Mouse (Mus musculus) stomach, postnatal 0 days (tissue): ENCODE results near the gene Fam13c. TPM values are rescaled to one million over a fixed set of nuclear protein-coding genes. Genes with fewer than 3 reads are reported as not detected.
"Not testable (repeated sequence)": the region's sequence is repeated elsewhere in the genome, so short reads cannot be mapped to it uniquely, and the experiment has no call there.

ENCODE experiments used
- ATAC-seq: fragments of 200-750 bp; cut with Nextera tagmentation; 2 replicates; pipeline ENCODE4 v1.8.0; 2017; ENCODE audit not compliant: low FRiP score, low TSS enrichment
- DNase-seq: peaks from one replicate; pipeline ENCODE4 v3.0.0-alpha.2; 2016; ENCODE audit warnings: low spot score
- H3K27ac ChIP-seq: fragments of 300-500 bp; sonication (generic); replicated peaks from 2 replicates; pipeline ENCODE4 v1.5.1; 2014; ENCODE audit warnings: mild to moderate bottlenecking, control low read depth
- H3K27me3 ChIP-seq: fragments of 300-500 bp; sonication (generic); 2 replicates; pipeline ENCODE4 v1.6.1; 2014; ENCODE audit warnings: low read length; ENCODE audit not compliant: control insufficient read depth, insufficient read depth
- H3K36me3 ChIP-seq: fragments of 300-500 bp; sonication (generic); 2 replicates; pipeline ENCODE4 v1.6.1; 2014; ENCODE audit warnings: low read length, mixed read lengths; ENCODE audit not compliant: control insufficient read depth, insufficient read depth
- H3K4me1 ChIP-seq: fragments of 300-500 bp; sonication (generic); replicated peaks from 2 replicates; pipeline ENCODE4 v1.6.1; 2014; ENCODE audit warnings: antibody characterized with exemption; ENCODE audit not compliant: control insufficient read depth, insufficient read depth
- H3K4me2 ChIP-seq: fragments of 300-500 bp; sonication (generic); replicated peaks from 2 replicates; pipeline ENCODE4 v1.6.1; 2014; ENCODE audit warnings: low read depth, mild to moderate bottlenecking, control low read depth, moderate library complexity
- H3K4me3 ChIP-seq: fragments of 300-500 bp; sonication (generic); 2 replicates; pipeline ENCODE4 v1.5.1; 2014; ENCODE audit warnings: low read depth, low read length, control low read depth
- H3K9ac ChIP-seq: fragments of 300-500 bp; sonication (generic); 2 replicates; pipeline ENCODE4 v1.6.1; 2014; ENCODE audit warnings: mild to moderate bottlenecking, low read length, control low read depth, mixed read lengths
- H3K9me3 ChIP-seq: fragments of 300-500 bp; sonication (generic); 2 replicates; pipeline ENCODE4 v1.6.1; 2016; ENCODE audit warnings: low read length; ENCODE audit not compliant: control insufficient read depth
- CTCF ChIP-seq: IDR thresholded peaks from 2 replicates; pipeline ENCODE4 v1.5.1; 2016; ENCODE audit warnings: antibody characterized with exemption, low read depth, mild to moderate bottlenecking, moderate library complexity
- EP300 ChIP-seq: optimal IDR thresholded peaks from 2 replicates; pipeline ENCODE3; 2016; ENCODE audit warnings: antibody characterized with exemption
- WGBS: fragments of 180-500 bp; shearing (Covaris S2); extraction: QIAGEN DNeasy Blood & Tissue Kit; methylation state at CpG from one replicate; pipeline ENCODE4 v1.1.7; 2014; 5-methylcytosine and 5-hydroxymethylcytosine counted together
- polyA plus RNA-seq: library from polyadenylated mRNA; unstranded; fragments of >200 nt; fragmentation: Nextera tagmentation; extraction: Ambion mirVana; gene quantifications from 2 replicates; pipeline ENCODE4 v1.2.1, GENCODE M21; 2015

Fam13c gene
- polyA plus RNA-seq, 1 experiment from 2014 or later: 5.4 TPM

GRCm38 (mm10) chr10:70419282-70420264 lies 20.7 kb upstream of the Fam13c start:
- H3K9me3 ChIP-seq: no peaks in the 10 kb centered on the region
- no peak overlapping the region for H3K9ac ChIP-seq
- WGBS: 37% methylated on average over 15 of the region's 15 CpGs
- no peak overlapping the region for H3K4me3 ChIP-seq
- H3K4me2 ChIP-seq: no peak overlapping the region
- no peaks in the 10 kb centered on the region for H3K4me1 ChIP-seq
- H3K36me3 ChIP-seq: no peaks in the 10 kb centered on the region
- DNase-seq (no peak), ATAC-seq (no peak)
- TF ChIP-seq EP300 (no peak), CTCF (no peak)
- no peaks in the 10 kb centered on the region for H3K27me3 ChIP-seq
- no peak overlapping the region for H3K27ac ChIP-seq

- H3K4me3 ChIP-seq: no peak overlapping the region
- no peak overlapping the region for H3K4me2 ChIP-seq
- H3K27ac ChIP-seq: no peak overlapping the region
- H3K27me3 ChIP-seq: no peaks in the 10 kb centered on the region
- TF ChIP-seq CTCF: no peak
- TF ChIP-seq EP300: no peak
- H3K4me1 ChIP-seq: 0 out of 2 replicates have a peak, but pooled peaks cover 2% of the 10 kb centered on the region
- no peak overlapping the region for H3K9ac ChIP-seq
- WGBS: 32% methylated on average over 3 of the region's 3 CpGs
- no peaks in the 10 kb centered on the region for H3K36me3 ChIP-seq
- ATAC-seq (no peak), DNase-seq (no peak)
- H3K9me3 ChIP-seq: no peaks in the 10 kb centered on the region
Measured at GRCm38 (mm10) chr10:70426373-70426772, 13.9 kb upstream of the Fam13c start.

DNA sequence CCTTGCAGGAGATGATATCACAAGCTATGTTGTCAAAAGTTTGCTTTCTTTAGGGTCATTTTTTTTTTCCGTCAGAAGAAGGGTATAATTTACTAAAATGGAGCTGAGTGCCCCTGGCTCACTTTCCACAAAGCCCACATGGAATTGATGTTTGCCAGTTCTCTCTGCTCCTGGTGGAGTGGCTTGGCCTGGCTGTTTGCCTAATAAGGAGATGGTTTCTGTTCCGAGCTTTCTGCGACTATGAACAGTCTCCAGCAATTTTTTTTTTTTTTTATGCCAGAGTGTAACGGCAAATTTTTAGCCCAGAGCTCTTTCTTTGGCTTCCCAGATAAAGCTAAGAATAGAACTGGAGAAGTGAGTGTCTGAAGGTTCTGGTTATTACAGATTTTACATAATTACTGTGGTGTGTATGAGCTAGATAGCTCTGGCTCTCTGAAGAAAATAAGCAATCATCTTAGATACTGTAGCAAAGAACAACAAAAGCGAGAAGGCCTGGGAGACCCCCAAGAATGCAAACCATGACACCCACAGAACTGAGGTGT lies 12.1 kb upstream of the Fam13c start:
- H3K9me3 ChIP-seq: no peaks in the 10 kb centered on the region
- H3K4me1 ChIP-seq: 0 out of 2 replicates have a peak, but pooled peaks cover 2% of the 10 kb centered on the region
- no peak overlapping the region for H3K4me3 ChIP-seq
- H3K36me3 ChIP-seq: no peaks in the 10 kb centered on the region
- H3K27me3 ChIP-seq: no peaks in the 10 kb centered on the region
- no peak overlapping the region for H3K9ac ChIP-seq
- WGBS: 50% methylated on average over 5 of the region's 5 CpGs
- DNase-seq (no peak), ATAC-seq (peak; percentile 15; the same call in 1 of the 2 replicates)
- H3K27ac ChIP-seq: peak overlapping the region; percentile 65
- TF ChIP-seq CTCF (no peak), EP300 (no peak)
- H3K4me2 ChIP-seq: no peak overlapping the region

- no peak overlapping the region for H3K4me3 ChIP-seq
- no peak overlapping the region for H3K9ac ChIP-seq
- H3K27ac ChIP-seq: no peak overlapping the region
- no peak for TF ChIP-seq CTCF
- no peak for TF ChIP-seq EP300
- no peaks in the 10 kb centered on the region for H3K36me3 ChIP-seq
- ATAC-seq: no peak
- DNase-seq: no peak
- H3K27me3 ChIP-seq: no peaks in the 10 kb centered on the region
- 0 out of 2 replicates have a peak, but pooled peaks cover 2% of the 10 kb centered on the region for H3K4me1 ChIP-seq
- WGBS: 93% methylated on average over 9 of the region's 9 CpGs
- no peaks in the 10 kb centered on the region for H3K9me3 ChIP-seq
- no peak overlapping the region for H3K4me2 ChIP-seq
Measured at GRCm38 (mm10) chr10:70429341-70429740, 10.9 kb upstream of the Fam13c start.

GRCm38 (mm10) chr10:70433334-70433733 lies 6.9 kb upstream of the Fam13c start:
- WGBS: 81% methylated on average over 3 of the region's 3 CpGs
- no peak for ATAC-seq

DNA sequence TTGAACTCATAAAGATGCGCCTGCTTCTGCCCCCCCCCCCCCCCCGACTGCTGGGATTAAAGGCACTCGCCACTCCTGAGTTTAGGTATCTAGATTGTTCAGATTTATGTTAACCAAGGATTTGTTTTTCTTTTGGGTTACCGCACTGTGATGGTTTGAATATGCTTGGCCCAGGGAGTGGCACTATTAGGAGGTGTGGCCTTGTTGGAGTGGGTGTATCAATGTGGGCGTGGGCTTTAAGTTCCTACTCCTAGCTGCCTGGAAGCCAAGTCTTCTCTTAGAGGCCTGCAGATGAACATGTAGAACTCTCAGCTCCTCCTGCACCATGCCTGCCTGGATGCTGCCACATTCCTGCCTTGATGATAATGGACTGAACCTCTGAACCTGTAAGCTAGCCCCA lies 6.5 kb upstream of the Fam13c start:
- H3K36me3 ChIP-seq, H3K27me3 ChIP-seq, H3K9ac ChIP-seq, DNase-seq, H3K4me3 ChIP-seq, H3K4me2 ChIP-seq, ATAC-seq, H3K9me3 ChIP-seq, H3K27ac ChIP-seq, H3K4me1 ChIP-seq: not testable (repeated sequence)
- 77% methylated on average over 4 of the region's 5 CpGs for WGBS

More at GRCm38 (mm10) chr10:70433334-70433733, 6.9 kb upstream of the Fam13c start:
- Histone ChIP-seq H3K9me3 (no peaks in the 10 kb centered on the region), H3K4me1 (no peaks in the 10 kb centered on the region), H3K9ac (no peak overlapping the region), H3K27me3 (no peaks in the 10 kb centered on the region), H3K27ac (no peak overlapping the region), H3K4me3 (no peak overlapping the region), H3K36me3 (no peaks in the 10 kb centered on the region), H3K4me2 (no peak overlapping the region)
- TF ChIP-seq EP300 (no peak), CTCF (no peak)
- no peak for DNase-seq
